Mouse (Mus musculus): ENCODE results near the gene Olfr263. TPM values are rescaled to one million over a fixed set of nuclear protein-coding genes. Genes with fewer than 3 reads are reported as not detected.
A peak's percentile ranks its signal among the peaks of the same experiment; 100 is the strongest.
"Not testable (repeated sequence)": the region's sequence is repeated elsewhere in the genome, so short reads cannot be mapped to it uniquely, and the experiment has no call there.

The Olfr263 gene
- not detected in 2 replicates for total RNA-seq (2015)
- total RNA-seq (2017): not detected in 2 replicates

GRCm38 (mm10) chr13:21129339-21129738, at the start of gene Olfr263:
Olfr263 (plus strand) TSS chr13:21129639.
- not testable (repeated sequence) for ATAC-seq (replicated peaks; ENCODE audit: poor library complexity)

DNA sequence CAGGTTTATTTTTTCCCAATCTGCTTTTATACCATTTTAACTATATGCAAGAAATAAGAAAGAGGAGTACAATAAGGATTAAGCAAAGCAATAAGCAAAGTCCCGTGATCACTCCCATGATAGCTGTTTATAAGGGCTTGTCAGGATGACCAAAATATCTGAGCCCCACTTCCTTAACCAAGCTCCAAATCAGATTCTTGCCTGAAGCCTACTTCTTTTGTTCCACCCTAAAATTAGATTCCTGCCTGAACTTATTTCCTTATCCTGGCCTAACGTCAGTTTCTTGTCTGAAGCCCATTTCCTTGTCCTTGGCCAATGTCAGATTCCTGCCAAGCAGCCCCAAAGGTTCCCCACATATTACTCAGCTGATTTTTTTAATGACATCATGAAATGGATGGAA, 46.8 kb upstream of the Olfr263 start:
- no peak for ATAC-seq (replicated peaks; ENCODE audit: poor library complexity)

DNA sequence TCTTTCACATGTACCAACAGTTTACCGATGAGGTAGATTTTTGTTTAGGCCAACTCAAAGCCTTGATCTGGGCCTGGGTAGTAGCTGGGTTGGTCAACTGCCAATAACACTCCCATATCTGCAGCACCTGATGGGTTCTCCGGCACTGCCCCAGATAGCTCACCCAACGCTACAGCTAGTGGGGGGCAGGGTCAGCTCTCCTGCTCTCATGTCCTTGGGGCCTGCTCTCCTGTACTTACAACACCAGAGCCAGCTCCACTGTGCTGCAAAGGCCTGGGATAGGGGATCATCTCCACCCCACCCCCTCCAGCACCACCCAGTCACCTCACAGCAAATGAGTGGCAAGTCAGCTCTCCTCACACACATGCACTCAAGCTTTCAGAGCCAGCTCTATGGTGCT, 19.7 kb upstream of the Olfr263 start:
- ATAC-seq (replicated peaks; ENCODE audit: poor library complexity): no peak

DNA sequence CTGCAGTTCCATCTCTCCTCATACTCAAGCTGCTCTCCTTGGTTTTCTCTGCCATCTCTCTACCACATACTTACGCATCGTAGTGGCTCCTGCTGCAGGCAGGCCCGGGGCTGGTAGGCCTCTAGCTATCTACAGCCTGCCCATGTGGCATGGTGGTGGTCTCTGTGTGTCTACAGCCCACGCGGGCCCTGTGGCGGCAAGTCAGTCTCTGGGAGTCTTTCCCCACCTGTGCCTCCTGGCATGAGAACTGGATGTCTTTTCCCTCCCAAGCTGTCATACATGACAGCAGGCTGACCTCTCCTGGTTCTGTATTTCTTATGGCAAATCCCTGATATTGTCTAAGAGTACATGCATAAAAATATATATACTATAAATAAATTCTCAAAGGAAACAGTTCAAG, 19.0 kb upstream of the Olfr263 start:
- no peak for ATAC-seq (replicated peaks; ENCODE audit: poor library complexity)

DNA sequence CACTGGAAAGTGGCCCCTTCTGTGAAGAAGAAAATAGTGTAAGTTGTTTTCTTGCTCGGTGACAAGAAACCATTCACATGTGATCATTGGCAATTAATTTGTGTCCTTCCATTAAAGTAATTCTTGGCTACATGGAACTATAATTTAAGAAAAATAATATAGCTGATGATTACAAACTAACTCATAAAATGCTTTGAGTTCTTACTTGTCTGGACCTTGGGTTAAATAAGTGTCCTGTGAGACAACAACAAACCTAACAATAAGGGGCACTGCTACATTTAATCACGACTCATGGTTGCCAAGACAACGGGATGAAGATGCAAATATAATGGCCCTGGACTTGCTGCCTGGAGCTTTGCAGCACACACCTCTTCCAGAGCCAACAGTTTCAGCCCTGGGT, 18.3 kb upstream of the Olfr263 start, which contains the start of gene Olfr1369-ps1:
TSS of gene Olfr1369-ps1 (plus strand) at position 301 of the 400 bp plus-strand sequence.
- not testable (repeated sequence) for ATAC-seq (replicated peaks; ENCODE audit: poor library complexity)

DNA sequence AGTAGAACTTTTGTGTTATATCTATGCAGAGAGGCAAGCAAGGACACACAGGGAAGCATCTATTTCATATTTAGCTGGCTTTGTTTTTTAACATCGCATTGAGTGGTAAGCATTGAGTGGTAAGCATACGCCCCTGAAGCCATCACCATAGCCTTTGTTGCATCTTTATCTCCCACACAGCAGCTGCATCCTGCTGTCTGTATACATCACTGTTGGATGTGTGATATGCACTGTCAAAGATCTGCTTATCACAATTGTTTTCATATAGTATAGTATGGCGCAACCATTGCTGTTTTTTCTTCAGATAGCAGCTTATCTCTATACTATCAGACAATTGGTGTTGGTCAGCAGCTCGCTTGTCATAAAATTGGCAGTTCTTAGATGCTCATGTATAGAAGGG, 15.3 kb upstream of the Olfr263 start:
- ATAC-seq (replicated peaks; ENCODE audit: poor library complexity): peak; percentile 52

- ATAC-seq (replicated peaks; ENCODE audit: poor library complexity): no peak; the same call in 1 of the 2 replicates
These were observed 13.0 kb downstream of the Olfr263 start for GRCm38 (mm10) chr13:21142421-21142820.

GRCm38 (mm10) chr13:21145767-21146166, 16.3 kb downstream of the Olfr263 start, which contains the start of gene Olfr1368:
Olfr1368 (minus strand) TSS chr13:21145867.
- ATAC-seq (replicated peaks; ENCODE audit: poor library complexity): no peak

GRCm38 (mm10) chr13:21155888-21156287, 26.4 kb downstream of the Olfr263 start:
- no peak for ATAC-seq (replicated peaks; ENCODE audit: poor library complexity)

- ATAC-seq (replicated peaks; ENCODE audit: poor library complexity): no peak
These were observed 28.6 kb downstream of the Olfr263 start for GRCm38 (mm10) chr13:21158071-21158470.

DNA sequence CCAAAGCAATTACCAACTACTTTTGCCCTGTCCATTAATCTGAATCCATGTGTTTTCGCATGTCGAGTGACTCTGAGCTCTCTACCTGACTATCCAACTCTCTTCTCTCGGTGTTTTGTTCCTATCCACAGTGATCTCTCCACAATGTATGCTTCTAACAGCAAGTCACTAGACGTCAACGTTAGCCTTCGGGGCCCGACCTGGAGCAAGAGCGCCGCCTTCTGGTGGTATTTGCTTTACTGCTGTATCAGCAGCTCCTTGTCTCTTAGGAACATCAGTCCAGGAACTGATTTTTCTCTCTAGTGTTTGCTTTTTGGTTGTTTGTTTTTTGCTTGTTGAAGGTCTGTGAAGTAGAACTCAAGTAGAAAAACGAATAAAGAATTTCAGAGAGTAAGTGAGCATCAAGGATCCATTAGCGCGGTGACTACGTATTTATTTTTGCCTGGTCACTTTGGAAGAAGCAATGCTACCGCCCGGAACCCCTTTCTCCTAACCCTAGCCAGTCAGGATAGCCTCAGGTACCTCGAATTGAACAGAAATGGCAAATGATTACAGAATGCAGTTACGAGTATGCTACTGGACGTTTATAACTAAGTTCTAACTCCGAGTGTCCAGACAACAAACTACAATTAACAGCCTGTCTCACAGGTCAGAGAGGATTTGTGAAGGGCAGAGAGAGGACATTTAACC, 29.5 kb downstream of the Olfr263 start:
- ATAC-seq (replicated peaks; ENCODE audit: poor library complexity): peak; percentile 78

DNA sequence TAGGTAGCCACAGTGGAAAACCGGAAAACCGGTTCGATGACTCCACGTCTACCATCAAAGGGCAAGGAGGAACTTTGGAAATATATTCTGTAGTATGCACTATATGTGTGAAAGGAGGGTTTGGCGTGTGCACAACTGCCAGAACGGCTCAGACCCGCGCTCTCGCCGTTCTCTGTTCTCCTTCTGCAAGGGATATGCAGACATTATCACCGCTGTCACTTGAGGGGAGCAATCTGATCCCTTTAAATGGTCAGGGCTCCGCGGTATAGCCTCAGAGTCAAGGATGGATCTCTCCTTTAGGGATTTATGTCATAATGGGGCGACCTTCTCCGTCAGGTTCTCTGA, 30.0 kb downstream of the Olfr263 start:
- ATAC-seq (replicated peaks; ENCODE audit: poor library complexity): no peak

DNA sequence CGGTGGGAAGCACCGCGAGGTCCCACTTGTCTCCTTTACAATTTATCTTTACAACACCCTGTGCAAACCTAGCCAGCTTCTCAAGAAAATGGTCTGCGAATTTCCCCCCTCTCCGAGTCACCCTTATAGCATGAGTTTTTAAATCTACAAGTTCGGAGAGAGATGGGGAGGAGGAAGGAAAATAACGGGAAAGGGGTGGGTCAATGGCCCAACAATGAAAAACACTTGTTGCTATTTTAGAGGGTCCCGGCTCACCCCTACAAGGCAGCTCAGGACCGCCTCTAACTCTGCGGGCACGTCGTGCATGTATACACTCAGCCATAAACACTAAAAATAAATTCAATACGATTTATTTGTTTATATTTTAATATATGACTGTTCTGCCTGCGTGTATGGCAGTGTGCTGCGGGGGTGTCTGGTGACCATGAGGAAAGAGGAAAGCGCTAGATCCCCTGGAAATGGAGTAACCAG, 30.6 kb downstream of the Olfr263 start:
- ATAC-seq (replicated peaks; ENCODE audit: poor library complexity): no peak

DNA sequence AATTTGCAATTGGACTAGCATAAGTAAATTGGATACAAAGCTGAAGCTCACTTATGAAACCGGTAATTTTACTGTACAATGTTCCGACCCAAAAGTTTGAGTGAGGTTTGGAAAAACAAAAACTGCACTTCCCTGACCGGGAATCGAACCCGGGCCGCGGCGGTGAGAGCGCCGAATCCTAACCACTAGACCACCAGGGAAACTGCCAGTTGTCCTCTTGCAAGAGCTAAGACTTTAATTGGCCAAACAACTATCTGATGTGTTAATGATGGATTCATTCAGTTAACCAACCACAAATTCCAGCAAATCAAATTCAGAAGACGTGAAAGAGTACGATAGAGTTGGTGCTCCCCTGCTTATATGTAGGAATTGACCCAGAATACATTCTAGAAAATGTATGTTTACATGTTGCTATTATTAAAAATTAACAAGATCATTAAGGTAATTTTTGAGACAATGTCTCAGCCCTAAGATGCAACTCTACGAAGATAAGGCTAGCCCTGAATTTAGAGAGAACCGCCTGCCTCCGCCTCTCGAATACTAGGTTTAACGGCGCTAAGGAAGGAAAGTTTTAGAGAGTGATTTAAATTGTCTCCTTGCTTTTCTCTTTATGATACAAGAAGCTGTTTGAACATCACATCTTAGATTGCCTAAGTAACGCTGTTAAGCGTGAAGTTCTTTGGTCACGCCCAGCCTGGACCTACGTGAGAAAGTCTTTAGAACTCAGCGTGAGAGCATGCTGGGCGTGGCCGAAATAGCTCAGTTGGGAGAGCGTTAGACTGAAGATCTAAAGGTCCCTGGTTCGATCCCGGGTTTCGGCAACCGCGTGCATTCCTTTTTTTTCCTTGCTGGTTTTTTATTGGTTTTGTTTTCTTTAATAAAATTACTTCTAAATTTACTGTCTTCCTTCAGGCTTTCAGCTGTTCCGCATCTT, 31.5 kb downstream of the Olfr263 start:
- peak; percentile 76 for ATAC-seq (replicated peaks; ENCODE audit: poor library complexity)

DNA sequence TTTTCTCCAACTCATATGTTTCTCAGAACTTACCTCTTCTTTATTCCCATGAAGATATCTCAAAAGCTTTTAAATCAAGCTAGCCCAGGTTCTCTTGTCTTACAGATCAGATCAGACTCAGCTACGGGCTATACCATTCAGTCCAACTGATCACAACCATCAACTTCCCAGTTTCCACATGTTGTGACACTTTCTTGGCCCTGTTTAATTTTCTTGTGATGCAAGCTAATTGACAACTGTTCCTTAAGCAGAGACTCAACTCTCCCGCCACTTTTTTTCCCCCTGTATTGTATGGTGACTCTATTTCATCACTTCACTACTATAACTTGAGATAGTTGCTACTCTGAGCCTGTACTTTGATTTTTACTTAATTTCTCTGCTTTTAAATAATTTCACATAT, 32.2 kb downstream of the Olfr263 start:
- peak; percentile 24 for ATAC-seq (replicated peaks; ENCODE audit: poor library complexity)

GRCm38 (mm10) chr13:21162591-21162990, 33.2 kb downstream of the Olfr263 start:
- no peak for ATAC-seq (replicated peaks; ENCODE audit: poor library complexity)

- ATAC-seq (replicated peaks; ENCODE audit: poor library complexity): peak; percentile 32
These were observed 37.8 kb downstream of the Olfr263 start for GRCm38 (mm10) chr13:21166936-21167909.

DNA sequence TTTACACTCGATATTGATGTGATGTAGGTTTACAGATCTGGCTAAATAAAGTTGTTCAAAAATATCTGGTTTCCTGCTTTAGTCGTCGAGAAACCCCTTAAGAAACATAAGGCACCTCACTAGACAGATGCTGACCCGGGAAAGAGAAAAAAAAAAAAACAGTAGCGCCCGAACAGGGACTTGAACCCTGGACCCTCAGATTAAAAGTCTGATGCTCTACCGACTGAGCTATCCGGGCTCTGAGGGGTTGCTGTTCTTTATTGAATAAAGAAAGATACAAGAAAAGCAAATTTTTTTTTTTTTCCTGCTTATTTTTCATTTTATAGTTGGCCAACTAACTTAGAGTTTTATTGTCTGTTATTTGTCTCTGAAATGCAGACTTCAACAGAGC, 38.5 kb downstream of the Olfr263 start:
- ATAC-seq (replicated peaks; ENCODE audit: poor library complexity): 0 out of 2 replicates have a peak, but pooled peaks have one; percentile 3

DNA sequence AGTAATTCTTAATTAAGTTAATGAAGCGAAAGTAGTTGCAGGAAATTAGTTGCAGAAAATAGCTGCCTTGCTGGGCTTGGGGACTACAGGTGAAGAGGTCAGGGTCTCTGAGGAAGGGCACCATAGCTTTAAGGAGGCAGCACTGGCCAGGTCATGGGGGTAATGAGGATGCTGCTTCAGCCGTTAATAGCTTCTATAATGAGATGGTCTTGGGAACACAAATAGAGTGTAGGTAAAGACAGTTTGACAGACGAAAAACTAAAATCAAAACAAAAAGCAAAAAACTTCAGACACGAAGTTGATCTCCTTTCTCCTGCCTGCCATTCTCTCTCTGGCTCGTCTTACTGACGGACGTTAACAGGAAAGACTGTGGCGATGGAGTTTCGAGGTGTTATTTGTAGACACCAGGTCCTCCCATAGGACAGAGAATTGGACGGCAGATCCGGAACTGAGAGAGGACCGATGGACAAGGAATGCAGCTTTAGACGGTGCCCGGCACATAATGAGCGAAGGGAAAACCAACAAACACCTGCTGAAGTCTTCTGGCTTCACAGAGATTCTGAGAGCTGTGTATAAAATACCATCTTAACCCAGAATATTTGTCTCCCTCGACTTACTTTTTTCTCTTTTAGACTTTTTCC, 39.1 kb downstream of the Olfr263 start:
- ATAC-seq (replicated peaks; ENCODE audit: poor library complexity): no peak

DNA sequence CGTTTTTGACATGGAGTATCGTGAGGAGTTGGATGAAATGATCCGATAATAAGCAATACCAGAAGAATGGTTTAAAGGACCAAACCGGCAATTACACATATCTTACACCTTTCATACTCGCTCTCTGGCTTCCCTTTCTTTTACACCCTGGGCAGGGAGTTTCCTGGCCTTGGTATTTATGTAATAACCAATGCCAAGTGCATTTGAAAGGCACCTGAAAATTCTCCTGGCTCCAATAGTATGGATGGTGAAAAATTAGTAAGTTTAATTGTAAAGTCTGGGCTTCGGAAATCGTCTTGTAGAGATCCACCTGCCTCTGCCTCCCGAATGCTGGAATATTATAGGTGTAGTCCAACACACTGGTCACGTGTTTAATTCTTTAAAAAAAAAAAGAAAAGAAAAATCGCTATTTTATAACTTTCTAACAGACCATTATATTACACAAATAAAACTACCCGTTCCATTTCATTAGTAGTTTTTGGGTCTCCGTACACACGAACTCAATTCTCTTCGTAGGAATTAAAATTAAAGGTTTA, 39.8 kb downstream of the Olfr263 start:
- ATAC-seq (replicated peaks; ENCODE audit: poor library complexity): no peak
